23 mouse cellular contexts compared by ENCODE assay signal in genomic region chr3:133751565-133751964, GRCm38 (mm10).
DNase-seq lines count a peak whose midpoint lies in the region; ATAC-seq and TF ChIP-seq lines count a peak whose summit lies in the region.
"Had no signal": no experiment of that assay in that cellular context is flagged by ENCODE, and none has a peak within 500 bp of the region (broad histone marks: within the 10 kb centered on the region; RNA-seq: fewer than 3 reads in every experiment).

No protein-coding gene starts in this region.

- no peak overlapping the region for H3K4me3 ChIP-seq in heart, embryonic 11.5 days (ENCODE audit: low read depth, low read length)
- H3K4me3 ChIP-seq in heart, embryonic 16.5 days (ENCODE audit: low read length): no peak overlapping the region
- no peak overlapping the region for H3K4me3 ChIP-seq in kidney, postnatal 0 days (replicated peaks; ENCODE audit: low read depth, low read length)
- H3K4me3 ChIP-seq in embryonic facial prominence, embryonic 15.5 days (replicated peaks): no peak overlapping the region
- no peak overlapping the region for H3K4me3 ChIP-seq in hindbrain, embryonic 12.5 days
- H3K4me3 ChIP-seq: forebrain, embryonic 15.5 days; layer of hippocampus, adult 2 months; left cerebral cortex, adult 2 months; limb, embryonic 13.5 days; lung, embryonic 15.5 days had no signal

- no peak for ATAC-seq in heart, embryonic 11.5 days (replicated peaks; ENCODE audit: insufficient number of reproducible peaks, low FRiP score, low TSS enrichment)
- ATAC-seq in heart, embryonic 16.5 days (replicated peaks; ENCODE audit: extremely low read depth, insufficient read depth, low FRiP score): no peak
- ATAC-seq in kidney, postnatal 0 days (replicated peaks; ENCODE audit: low FRiP score, low read depth): no peak
- no peak for ATAC-seq in embryonic facial prominence, embryonic 15.5 days (ENCODE audit: insufficient number of reproducible peaks, low FRiP score, low TSS enrichment, low read depth)
- no peak for ATAC-seq in hindbrain, embryonic 12.5 days (ENCODE audit: low FRiP score)
- ATAC-seq: CD4-positive, CD25-positive, alpha-beta regulatory T cell, adult 4 months; hindbrain, postnatal 0 days had no signal

- H3K9me3 ChIP-seq in heart, embryonic 11.5 days (replicated peaks; ENCODE audit: control insufficient read depth, low read length): no peaks in the 10 kb centered on the region
- H3K9me3 ChIP-seq in heart, embryonic 16.5 days (replicated peaks; ENCODE audit: control insufficient read depth, low read length): no peaks in the 10 kb centered on the region
- no peaks in the 10 kb centered on the region for H3K9me3 ChIP-seq in kidney, postnatal 0 days (replicated peaks; ENCODE audit: low read length)
- no peaks in the 10 kb centered on the region for H3K9me3 ChIP-seq in embryonic facial prominence, embryonic 15.5 days (replicated peaks)
- no peaks in the 10 kb centered on the region for H3K9me3 ChIP-seq in hindbrain, embryonic 12.5 days (replicated peaks)
- H3K9me3 ChIP-seq: forebrain, embryonic 15.5 days; limb, embryonic 13.5 days; lung, embryonic 15.5 days had no signal

- peak overlapping the region; percentile 29; the same call in 1 of the 2 replicates for H3K4me2 ChIP-seq in heart, embryonic 11.5 days
- peak overlapping the region; percentile 26; the same call in 1 of the 2 replicates for H3K4me2 ChIP-seq in heart, embryonic 16.5 days (ENCODE audit: low read depth, low read length)
- peak overlapping the region; percentile 16; the same call in 1 of the 2 replicates for H3K4me2 ChIP-seq in kidney, postnatal 0 days (ENCODE audit: low read length)
- H3K4me2 ChIP-seq in embryonic facial prominence, embryonic 15.5 days (replicated peaks): 0 out of 2 replicates have a peak overlapping the region, but pooled peaks have one; percentile 10
- no peak overlapping the region for H3K4me2 ChIP-seq in hindbrain, embryonic 12.5 days (replicated peaks)
- H3K4me2 ChIP-seq: forebrain, embryonic 15.5 days; limb, embryonic 13.5 days; liver, embryonic 11.5 days; lung, embryonic 15.5 days had no signal

- H3K36me3 ChIP-seq in heart, embryonic 11.5 days (ENCODE audit: control insufficient read depth, insufficient read depth, low read length): no peaks in the 10 kb centered on the region
- no peaks in the 10 kb centered on the region for H3K36me3 ChIP-seq in heart, embryonic 16.5 days (ENCODE audit: control insufficient read depth, insufficient read depth)
- H3K36me3 ChIP-seq in kidney, postnatal 0 days (ENCODE audit: insufficient read depth, low read length): no peaks in the 10 kb centered on the region
- H3K36me3 ChIP-seq in embryonic facial prominence, embryonic 15.5 days: no peaks in the 10 kb centered on the region
- H3K36me3 ChIP-seq in hindbrain, embryonic 12.5 days: no peaks in the 10 kb centered on the region
- H3K36me3 ChIP-seq: forebrain, embryonic 15.5 days; limb, embryonic 13.5 days; lung, embryonic 15.5 days had no signal

- no peak for TF ChIP-seq CTCF in kidney, postnatal 0 days (IDR thresholded peaks at IDR 0.05; ENCODE audit: low read depth)

- H3K27ac ChIP-seq in heart, embryonic 11.5 days (ENCODE audit: low read depth, low read length): no peak overlapping the region
- no peak overlapping the region for H3K27ac ChIP-seq in heart, embryonic 16.5 days (ENCODE audit: low read length)
- H3K27ac ChIP-seq in kidney, postnatal 0 days: peak overlapping the region; percentile 34; the same call in 1 of the 2 replicates
- no peak overlapping the region for H3K27ac ChIP-seq in embryonic facial prominence, embryonic 15.5 days (replicated peaks)
- H3K27ac ChIP-seq in hindbrain, embryonic 12.5 days: no peak overlapping the region
- H3K27ac ChIP-seq: forebrain, embryonic 15.5 days; hindbrain, postnatal 0 days; layer of hippocampus, adult 2 months; left cerebral cortex, adult 2 months; limb, embryonic 13.5 days; lung, embryonic 15.5 days had no signal

- WGBS in heart, embryonic 11.5 days (ENCODE audit: insufficient replicate concordance): 16% methylated on average over 4 of the region's 4 CpGs
- WGBS in heart, embryonic 16.5 days: 24% methylated on average over 4 of the region's 4 CpGs
- WGBS in kidney, postnatal 0 days: 28% methylated on average over 4 of the region's 4 CpGs
- 38% methylated on average over 4 of the region's 4 CpGs for WGBS in embryonic facial prominence, embryonic 15.5 days
- 60% methylated on average over 4 of the region's 4 CpGs for WGBS in hindbrain, embryonic 12.5 days

- peaks cover 9% of the 10 kb centered on the region; the same call in 1 of the 2 replicates for H3K4me1 ChIP-seq in heart, embryonic 11.5 days (ENCODE audit: control insufficient read depth, insufficient read depth, low read length)
- H3K4me1 ChIP-seq in heart, embryonic 16.5 days (ENCODE audit: control insufficient read depth, insufficient read depth, low read length): peaks cover 9% of the 10 kb centered on the region
- peaks cover 16% of the 10 kb centered on the region; the same call in 1 of the 2 replicates for H3K4me1 ChIP-seq in kidney, postnatal 0 days (replicated peaks; ENCODE audit: insufficient read depth, low read length)
- H3K4me1 ChIP-seq in embryonic facial prominence, embryonic 15.5 days: peaks cover 16% of the 10 kb centered on the region
- peaks cover 13% of the 10 kb centered on the region for H3K4me1 ChIP-seq in hindbrain, embryonic 12.5 days

- no peak overlapping the region for H3K9ac ChIP-seq in heart, embryonic 11.5 days (ENCODE audit: low read depth, low read length)
- H3K9ac ChIP-seq in heart, embryonic 16.5 days (ENCODE audit: low read length): no peak overlapping the region
- H3K9ac ChIP-seq in kidney, postnatal 0 days (ENCODE audit: low read depth, low read length): no peak overlapping the region
- H3K9ac ChIP-seq in embryonic facial prominence, embryonic 15.5 days: no peak overlapping the region
- no peak overlapping the region for H3K9ac ChIP-seq in hindbrain, embryonic 12.5 days
- H3K9ac ChIP-seq: forebrain, embryonic 15.5 days; limb, embryonic 13.5 days; lung, embryonic 15.5 days had no signal

- DNase-seq in heart, adult 18-20 months: no peak
- DNase-seq in heart, postnatal 4 days: no peak
- DNase-seq in kidney, postnatal 0 days (ENCODE audit: low spot score): no peak
- DNase-seq in kidney, postnatal 14 days: no peak
- DNase-seq: adrenal gland, adult 8-10 months; cerebellum, adult 2 months; cerebellum, postnatal 14 days; gastrocnemius, postnatal 10 days; kidney, postnatal 25 days; midbrain, embryonic 14.5 days; thymus, postnatal 4 days had no signal

- no peaks in the 10 kb centered on the region for H3K27me3 ChIP-seq in heart, embryonic 11.5 days (ENCODE audit: control insufficient read depth, insufficient read depth, low read length)
- H3K27me3 ChIP-seq in heart, embryonic 16.5 days (ENCODE audit: control insufficient read depth, insufficient read depth, low read length): no peaks in the 10 kb centered on the region
- no peaks in the 10 kb centered on the region for H3K27me3 ChIP-seq in kidney, postnatal 0 days (ENCODE audit: insufficient read depth, low read length)
- no peaks in the 10 kb centered on the region for H3K27me3 ChIP-seq in embryonic facial prominence, embryonic 15.5 days
- no peaks in the 10 kb centered on the region for H3K27me3 ChIP-seq in hindbrain, embryonic 12.5 days
- H3K27me3 ChIP-seq: forebrain, embryonic 15.5 days; limb, embryonic 13.5 days; lung, embryonic 15.5 days had no signal
